Mouse (Mus musculus): ENCODE measurements around the gene Zc3h12a. TPM values are rescaled to one million over a fixed set of nuclear protein-coding genes. Genes with fewer than 3 reads are reported as not detected.

Gene Zc3h12a
- polyA plus RNA-seq, 1 experiment from 2014 or later = not detected

DNA sequence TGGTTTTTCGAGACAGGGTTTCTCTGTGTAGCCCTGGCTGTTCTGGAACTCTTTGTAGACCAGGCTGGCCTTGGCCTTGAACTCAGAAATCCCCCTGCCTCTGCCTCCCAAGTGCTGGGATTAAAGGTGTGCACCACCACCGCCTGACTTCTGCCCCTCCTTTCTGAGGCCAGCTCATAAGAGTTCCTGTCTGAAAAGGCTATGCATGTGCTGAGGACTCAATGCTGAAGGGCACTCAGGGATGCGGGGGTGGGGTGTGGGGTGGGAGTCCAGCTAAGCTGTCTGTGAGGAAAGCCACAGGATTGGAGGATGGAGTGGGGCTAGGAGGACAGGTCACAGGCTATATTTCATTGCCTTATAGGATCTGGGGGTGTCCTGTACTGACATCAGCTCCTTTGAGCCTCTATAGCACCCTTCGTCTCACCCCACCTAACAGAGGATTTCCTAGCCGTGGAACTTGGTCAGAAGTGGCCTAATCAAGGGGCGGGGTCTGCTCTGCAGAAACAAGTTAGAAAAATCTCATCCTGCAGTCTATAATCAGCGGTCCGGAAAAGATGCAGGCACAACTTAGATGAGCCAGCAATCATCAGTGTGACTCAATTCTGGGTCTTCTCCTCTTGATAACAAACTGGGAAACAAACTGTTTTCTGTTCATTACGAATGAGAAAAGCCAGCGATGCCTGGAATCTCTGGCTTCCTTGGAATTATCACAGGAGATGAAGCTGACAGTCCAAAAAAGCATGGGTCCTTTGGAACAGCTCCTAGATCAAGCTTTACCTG, 7.6 kb upstream of the Zc3h12a start:
- 76% methylated on average over 9 of the region's 10 CpGs for WGBS
- H3K27me3 ChIP-seq (ENCODE audit: control insufficient read depth, insufficient read depth, low read depth, low read length) = no peaks in the 10 kb centered on the region
- no peaks in the 10 kb centered on the region for H3K36me3 ChIP-seq (ENCODE audit: control insufficient read depth, insufficient read depth, low read length)
- no peak overlapping the region for H3K27ac ChIP-seq (ENCODE audit: low read length)
- no peaks in the 10 kb centered on the region for H3K4me1 ChIP-seq (ENCODE audit: control insufficient read depth, insufficient read depth, low read length)
- no peaks in the 10 kb centered on the region for H3K9me3 ChIP-seq (replicated peaks; ENCODE audit: control insufficient read depth, low read length, poor library complexity, severe bottlenecking)
- no peak overlapping the region for H3K4me2 ChIP-seq (ENCODE audit: low read length)
- no peak overlapping the region for H3K4me3 ChIP-seq (ENCODE audit: low read depth, low read length)
- H3K9ac ChIP-seq (ENCODE audit: low read depth, low read length) = no peak overlapping the region
- ATAC-seq = no peak

DNA sequence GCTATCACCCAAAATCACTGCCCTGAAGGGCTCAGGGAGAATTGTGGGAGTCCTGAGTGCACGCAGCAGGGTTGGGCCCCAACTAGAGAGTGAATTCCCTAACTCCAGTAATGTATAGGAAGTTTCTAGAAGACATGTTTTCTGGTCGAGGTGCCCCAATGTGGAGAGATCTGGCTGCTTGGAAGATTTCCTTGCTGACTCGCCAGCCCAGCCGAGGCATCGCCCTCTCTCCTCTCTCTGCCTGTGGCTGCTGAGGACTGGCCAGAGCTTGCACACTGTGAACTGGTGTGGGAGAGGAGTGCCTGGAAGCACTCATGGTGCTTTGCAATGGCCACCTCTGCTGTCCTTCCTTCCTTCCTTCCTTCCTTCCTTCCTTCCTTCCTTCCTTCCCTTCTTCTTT, 7.0 kb upstream of the Zc3h12a start:
- ATAC-seq = no peak
- Histone ChIP-seq H3K36me3 (ENCODE audit: control insufficient read depth, insufficient read depth, low read length) (no peaks in the 10 kb centered on the region), H3K4me1 (ENCODE audit: control insufficient read depth, insufficient read depth, low read length) (no peaks in the 10 kb centered on the region), H3K4me3 (ENCODE audit: low read depth, low read length) (no peak overlapping the region), H3K27ac (ENCODE audit: low read length) (no peak overlapping the region), H3K9me3 (replicated peaks; ENCODE audit: control insufficient read depth, low read length, poor library complexity, severe bottlenecking) (no peaks in the 10 kb centered on the region), H3K9ac (ENCODE audit: low read depth, low read length) (no peak overlapping the region), H3K27me3 (ENCODE audit: control insufficient read depth, insufficient read depth, low read depth, low read length) (no peaks in the 10 kb centered on the region), H3K4me2 (ENCODE audit: low read length) (no peak overlapping the region)
- WGBS = 75% methylated on average over 5 of the region's 5 CpGs

DNA sequence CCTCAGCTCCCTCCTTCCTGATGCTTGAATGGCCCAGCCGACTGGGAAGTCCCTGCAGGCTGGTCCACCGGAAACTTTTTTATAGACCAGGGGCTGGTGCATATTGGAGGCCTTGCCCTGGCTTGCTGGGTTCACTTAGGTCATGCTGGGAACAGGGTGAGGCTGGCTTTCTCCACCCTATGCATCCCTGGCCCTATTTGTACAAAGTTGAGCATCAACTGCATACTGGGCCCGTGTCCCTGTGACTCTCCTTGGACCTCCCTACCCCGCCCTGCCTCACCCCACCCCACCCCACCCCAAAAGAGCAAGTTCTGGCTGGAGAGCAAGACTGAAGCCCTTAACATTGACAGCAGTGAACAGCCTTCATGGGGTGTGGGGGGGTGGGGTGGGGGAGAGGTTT, 6.6 kb upstream of the Zc3h12a start:
- Histone ChIP-seq H3K4me3 (ENCODE audit: low read depth, low read length) (no peak overlapping the region), H3K9ac (ENCODE audit: low read depth, low read length) (no peak overlapping the region), H3K9me3 (replicated peaks; ENCODE audit: control insufficient read depth, low read length, poor library complexity, severe bottlenecking) (no peaks in the 10 kb centered on the region), H3K27ac (ENCODE audit: low read length) (no peak overlapping the region), H3K27me3 (ENCODE audit: control insufficient read depth, insufficient read depth, low read depth, low read length) (no peaks in the 10 kb centered on the region), H3K4me2 (ENCODE audit: low read length) (no peak overlapping the region), H3K36me3 (ENCODE audit: control insufficient read depth, insufficient read depth, low read length) (no peaks in the 10 kb centered on the region), H3K4me1 (ENCODE audit: control insufficient read depth, insufficient read depth, low read length) (no peaks in the 10 kb centered on the region)
- no peak for ATAC-seq
- WGBS = 75% methylated on average over 4 of the region's 4 CpGs

DNA sequence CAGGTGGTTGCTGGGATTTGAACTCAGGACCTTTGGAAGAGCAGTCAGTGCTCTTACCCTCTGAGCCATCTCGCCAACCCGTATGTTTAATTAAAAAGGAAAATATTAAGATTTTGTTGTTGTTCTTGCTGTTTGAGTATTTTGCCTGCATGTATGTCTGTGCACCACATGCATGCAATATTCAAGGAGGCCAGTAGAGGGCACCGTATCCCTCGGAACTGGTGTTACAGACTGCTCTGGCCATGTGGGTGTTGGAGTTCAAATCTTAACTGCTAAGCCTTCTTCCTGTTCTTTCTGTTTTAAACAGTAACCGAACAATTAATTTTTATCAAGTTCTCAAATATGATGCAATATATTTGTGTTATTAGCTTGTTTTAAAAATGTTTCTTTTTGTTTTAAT, 4.8 kb upstream of the Zc3h12a start:
- Histone ChIP-seq H3K27ac (ENCODE audit: low read length) (no peak overlapping the region), H3K4me2 (ENCODE audit: low read length) (no peak overlapping the region), H3K9ac (ENCODE audit: low read depth, low read length) (no peak overlapping the region), H3K36me3 (ENCODE audit: control insufficient read depth, insufficient read depth, low read length) (no peaks in the 10 kb centered on the region), H3K4me3 (ENCODE audit: low read depth, low read length) (no peak overlapping the region), H3K9me3 (replicated peaks; ENCODE audit: control insufficient read depth, low read length, poor library complexity, severe bottlenecking) (no peaks in the 10 kb centered on the region), H3K4me1 (ENCODE audit: control insufficient read depth, insufficient read depth, low read length) (no peaks in the 10 kb centered on the region), H3K27me3 (ENCODE audit: control insufficient read depth, insufficient read depth, low read depth, low read length) (peaks cover 5% of the 10 kb centered on the region)
- no peak for ATAC-seq
- WGBS = 20% methylated on average over 5 of the region's 5 CpGs

DNA sequence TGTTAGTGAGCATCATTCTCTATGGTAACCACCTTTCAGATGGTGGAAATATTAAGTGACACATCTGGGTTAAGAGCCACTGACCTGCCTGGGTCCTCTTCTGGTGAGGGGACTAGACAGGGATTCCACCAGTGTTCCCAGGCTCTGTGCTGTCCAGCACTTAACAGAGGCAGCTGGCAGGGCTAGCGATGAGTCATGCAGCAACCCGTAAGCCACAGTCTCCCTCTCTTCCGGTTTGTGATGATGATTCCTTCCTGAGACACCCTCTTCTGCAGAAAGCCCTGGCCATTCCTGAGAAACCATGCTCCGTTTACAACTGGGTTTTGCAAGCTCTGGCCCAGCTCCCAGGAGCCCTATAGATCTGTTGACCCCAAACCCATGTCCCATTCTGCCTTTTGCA, 3.9 kb upstream of the Zc3h12a start:
- Histone ChIP-seq H3K9me3 (replicated peaks; ENCODE audit: control insufficient read depth, low read length, poor library complexity, severe bottlenecking) (no peaks in the 10 kb centered on the region), H3K4me2 (ENCODE audit: low read length) (no peak overlapping the region), H3K36me3 (ENCODE audit: control insufficient read depth, insufficient read depth, low read length) (no peaks in the 10 kb centered on the region), H3K9ac (ENCODE audit: low read depth, low read length) (no peak overlapping the region), H3K4me3 (ENCODE audit: low read depth, low read length) (no peak overlapping the region), H3K27ac (ENCODE audit: low read length) (no peak overlapping the region), H3K4me1 (ENCODE audit: control insufficient read depth, insufficient read depth, low read length) (peaks cover 3% of the 10 kb centered on the region; the same call in 1 of the 2 replicates), H3K27me3 (ENCODE audit: control insufficient read depth, insufficient read depth, low read depth, low read length) (peaks cover 12% of the 10 kb centered on the region)
- no peak for ATAC-seq
- 74% methylated on average over 4 of the region's 4 CpGs for WGBS

DNA sequence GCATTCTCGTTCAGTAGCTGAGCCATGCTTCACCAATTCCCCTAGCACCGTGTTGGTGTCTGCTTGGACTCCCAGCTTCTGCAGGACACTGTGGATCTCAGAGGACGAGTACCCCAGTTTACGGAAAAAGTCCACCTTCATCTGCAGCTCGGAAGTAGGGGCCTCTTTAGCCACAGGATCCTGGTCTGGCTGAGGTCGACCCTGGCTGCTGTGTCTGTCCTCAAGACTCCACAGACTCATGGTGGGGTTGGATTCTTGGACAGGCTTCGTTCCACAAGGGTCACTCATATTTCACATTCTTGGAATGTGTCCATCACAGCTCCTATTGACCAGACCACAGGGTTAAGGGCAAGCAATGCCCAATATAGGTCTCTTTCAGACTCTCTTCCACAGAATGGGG, 879 bp downstream of the Zc3h12a start:
- WGBS = 81% methylated on average over 7 of the region's 7 CpGs

DNA sequence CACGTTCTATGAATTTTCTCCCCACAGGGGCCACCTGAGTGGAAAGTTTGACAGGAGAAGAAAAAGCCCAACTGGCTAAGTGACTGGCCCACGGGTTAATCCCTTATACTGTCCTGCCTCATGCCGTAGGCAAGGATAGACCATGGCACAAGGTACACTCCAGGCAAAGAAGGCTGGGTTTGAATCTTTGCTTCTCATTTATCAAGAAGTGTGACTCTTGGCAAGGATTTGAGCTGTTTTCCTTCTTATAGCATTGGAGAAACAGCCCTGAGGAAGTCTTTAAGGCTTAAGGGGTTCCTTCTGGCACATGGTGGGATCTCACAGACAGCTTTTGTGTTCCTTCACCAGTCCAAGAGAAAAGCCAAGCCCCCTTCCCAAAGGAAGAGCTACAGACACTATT, 1.5 kb downstream of the Zc3h12a start:
- Histone ChIP-seq H3K4me2 (ENCODE audit: low read length) (no peak overlapping the region), H3K27ac (ENCODE audit: low read length) (no peak overlapping the region), H3K36me3 (ENCODE audit: control insufficient read depth, insufficient read depth, low read length) (no peaks in the 10 kb centered on the region), H3K9me3 (replicated peaks; ENCODE audit: control insufficient read depth, low read length, poor library complexity, severe bottlenecking) (no peaks in the 10 kb centered on the region), H3K4me3 (ENCODE audit: low read depth, low read length) (no peak overlapping the region), H3K27me3 (ENCODE audit: control insufficient read depth, insufficient read depth, low read depth, low read length) (peaks cover 14% of the 10 kb centered on the region), H3K9ac (ENCODE audit: low read depth, low read length) (no peak overlapping the region), H3K4me1 (ENCODE audit: control insufficient read depth, insufficient read depth, low read length) (peaks cover 3% of the 10 kb centered on the region; the same call in 1 of the 2 replicates)
- no peak for ATAC-seq
- 85% methylated on average over 3 of the region's 3 CpGs for WGBS

More for the DNA sequence above, 879 bp downstream of the Zc3h12a start:
- Histone ChIP-seq H3K36me3 (ENCODE audit: control insufficient read depth, insufficient read depth, low read length) (no peaks in the 10 kb centered on the region), H3K27ac (ENCODE audit: low read length) (no peak overlapping the region), H3K4me3 (ENCODE audit: low read depth, low read length) (no peak overlapping the region), H3K27me3 (ENCODE audit: control insufficient read depth, insufficient read depth, low read depth, low read length) (peaks cover 14% of the 10 kb centered on the region), H3K4me1 (ENCODE audit: control insufficient read depth, insufficient read depth, low read length) (peaks cover 3% of the 10 kb centered on the region; the same call in 1 of the 2 replicates), H3K4me2 (ENCODE audit: low read length) (peak overlapping the region; percentile 96; the same call in 1 of the 2 replicates), H3K9ac (ENCODE audit: low read depth, low read length) (no peak overlapping the region), H3K9me3 (replicated peaks; ENCODE audit: control insufficient read depth, low read length, poor library complexity, severe bottlenecking) (no peaks in the 10 kb centered on the region)
- ATAC-seq = no peak

DNA sequence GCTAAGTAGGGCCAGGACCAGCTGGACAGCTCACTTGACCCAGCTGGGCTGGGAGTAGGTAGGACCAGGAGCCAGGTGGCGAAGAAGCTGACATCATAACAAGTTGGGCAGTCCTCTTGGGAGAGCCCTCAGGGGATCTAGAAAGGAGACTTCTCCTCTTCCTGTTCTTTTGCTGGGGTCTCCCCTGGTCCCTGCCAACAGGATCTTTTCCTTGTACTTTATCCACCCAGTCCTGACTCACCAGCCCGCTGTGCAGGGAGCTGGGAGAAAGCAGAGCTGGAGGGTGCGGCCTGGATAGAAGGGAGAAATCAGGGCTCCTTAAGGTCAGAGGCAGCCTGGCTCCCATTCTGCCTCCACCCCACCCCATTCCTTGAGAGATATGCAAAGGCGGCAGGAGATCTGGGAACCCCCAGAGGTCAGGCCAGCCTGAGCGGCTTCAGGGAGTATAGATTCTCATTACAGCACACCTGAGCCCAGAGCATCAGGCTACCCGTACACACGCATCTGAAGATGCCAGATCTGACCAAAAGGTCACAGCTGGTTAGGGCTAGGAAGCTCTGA, 2.2 kb downstream of the Zc3h12a start:
- H3K9me3 ChIP-seq (replicated peaks; ENCODE audit: control insufficient read depth, low read length, poor library complexity, severe bottlenecking) = no peaks in the 10 kb centered on the region
- H3K27ac ChIP-seq (ENCODE audit: low read length) = no peak overlapping the region
- H3K9ac ChIP-seq (ENCODE audit: low read depth, low read length) = no peak overlapping the region
- H3K27me3 ChIP-seq (ENCODE audit: control insufficient read depth, insufficient read depth, low read depth, low read length) = peaks cover 14% of the 10 kb centered on the region
- H3K4me3 ChIP-seq (ENCODE audit: low read depth, low read length) = no peak overlapping the region
- 75% methylated on average over 7 of the region's 7 CpGs for WGBS
- no peak for ATAC-seq
- peaks cover 3% of the 10 kb centered on the region; the same call in 1 of the 2 replicates for H3K4me1 ChIP-seq (ENCODE audit: control insufficient read depth, insufficient read depth, low read length)
- no peak overlapping the region for H3K4me2 ChIP-seq (ENCODE audit: low read length)
- no peaks in the 10 kb centered on the region for H3K36me3 ChIP-seq (ENCODE audit: control insufficient read depth, insufficient read depth, low read length)

DNA sequence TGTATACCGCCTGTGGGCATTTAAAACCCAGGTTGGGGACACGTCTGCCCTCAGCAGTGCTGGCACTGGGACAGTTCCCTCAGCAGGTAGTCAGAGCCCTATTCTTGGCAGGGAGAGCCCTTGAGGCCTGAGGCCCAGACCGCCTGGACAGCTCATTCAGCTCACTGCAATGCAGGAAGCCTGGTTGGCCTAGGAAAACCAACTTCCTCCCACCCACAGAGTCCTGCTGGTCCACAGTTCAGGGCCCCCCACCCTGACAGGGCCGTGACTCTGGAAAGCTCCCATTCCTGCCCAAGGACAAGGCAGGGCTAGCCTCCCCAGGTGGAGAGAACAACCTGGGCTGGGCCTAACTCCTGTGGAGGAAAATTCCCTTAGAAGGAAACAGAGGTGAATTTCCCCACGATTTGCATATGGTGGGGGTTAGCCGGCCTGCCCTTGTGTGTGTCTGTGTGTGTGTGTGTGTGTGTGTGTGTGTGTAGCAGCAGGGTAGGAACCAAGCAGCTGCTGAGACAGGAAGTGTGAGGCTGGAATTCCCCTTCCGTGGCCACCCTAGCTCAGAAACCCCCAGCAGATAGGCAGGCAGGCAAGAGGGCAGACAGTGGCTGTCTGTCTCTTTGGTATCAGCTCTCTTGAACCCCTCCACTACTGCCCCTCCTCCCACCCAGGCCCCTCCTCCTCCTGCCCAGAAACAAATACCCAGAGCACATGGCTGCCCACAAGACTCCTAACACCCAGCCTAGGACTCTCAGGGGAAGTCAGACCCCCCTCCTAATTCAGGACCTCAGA, 3.0 kb downstream of the Zc3h12a start:
- Histone ChIP-seq H3K4me2 (ENCODE audit: low read length) (no peak overlapping the region), H3K4me1 (ENCODE audit: control insufficient read depth, insufficient read depth, low read length) (peaks cover 3% of the 10 kb centered on the region; the same call in 1 of the 2 replicates), H3K27me3 (ENCODE audit: control insufficient read depth, insufficient read depth, low read depth, low read length) (peaks cover 14% of the 10 kb centered on the region), H3K4me3 (ENCODE audit: low read depth, low read length) (no peak overlapping the region), H3K36me3 (ENCODE audit: control insufficient read depth, insufficient read depth, low read length) (no peaks in the 10 kb centered on the region), H3K9ac (ENCODE audit: low read depth, low read length) (no peak overlapping the region), H3K9me3 (replicated peaks; ENCODE audit: control insufficient read depth, low read length, poor library complexity, severe bottlenecking) (no peaks in the 10 kb centered on the region), H3K27ac (ENCODE audit: low read length) (no peak overlapping the region)
- 47% methylated on average over 7 of the region's 7 CpGs for WGBS
- ATAC-seq = no peak
